Mouse (Mus musculus): ENCODE measurements around the gene Tnfrsf19.

The Tnfrsf19 gene

GRCm38 (mm10) chr14:61020968-61021367 lies 25.3 kb downstream of the Tnfrsf19 start:
- no peak for DNase-seq (ENCODE audit: low spot score)

GRCm38 (mm10) chr14:61019880-61020279 lies 26.4 kb downstream of the Tnfrsf19 start:
- DNase-seq (ENCODE audit: low spot score) = no peak

- DNase-seq (ENCODE audit: low spot score) = no peak
Measured at GRCm38 (mm10) chr14:61014544-61014943, 31.7 kb downstream of the Tnfrsf19 start.

GRCm38 (mm10) chr14:61012397-61012931 lies 33.8 kb downstream of the Tnfrsf19 start:
- DNase-seq (ENCODE audit: low spot score) = peak; percentile 96

- no peak for DNase-seq (ENCODE audit: low spot score)
Measured at GRCm38 (mm10) chr14:61011621-61012174, 34.6 kb downstream of the Tnfrsf19 start.

GRCm38 (mm10) chr14:61005127-61005837 lies 41.0 kb downstream of the Tnfrsf19 start:
- DNase-seq (ENCODE audit: low spot score) = peak; percentile 73

GRCm38 (mm10) chr14:61003676-61004075 lies 42.6 kb downstream of the Tnfrsf19 start:
- DNase-seq (ENCODE audit: low spot score) = no peak

- DNase-seq (ENCODE audit: low spot score) = no peak
Measured at GRCm38 (mm10) chr14:61000072-61000471, 46.2 kb downstream of the Tnfrsf19 start.

GRCm38 (mm10) chr14:60996556-60996955 lies 49.7 kb downstream of the Tnfrsf19 start:
- DNase-seq (ENCODE audit: low spot score) = peak; percentile 58

- no peak for DNase-seq (ENCODE audit: low spot score)
Measured at GRCm38 (mm10) chr14:60993506-60993905, 52.8 kb downstream of the Tnfrsf19 start.

- DNase-seq (ENCODE audit: low spot score) = no peak
Measured at GRCm38 (mm10) chr14:60993092-60993491, 53.2 kb downstream of the Tnfrsf19 start.

GRCm38 (mm10) chr14:60992144-60992543 lies 54.1 kb downstream of the Tnfrsf19 start:
- DNase-seq (ENCODE audit: low spot score) = no peak

GRCm38 (mm10) chr14:60988228-60988627 lies 58.1 kb downstream of the Tnfrsf19 start:
- DNase-seq (ENCODE audit: low spot score) = no peak

- DNase-seq (ENCODE audit: low spot score) = no peak
Measured at GRCm38 (mm10) chr14:60986926-60987325, 59.4 kb downstream of the Tnfrsf19 start.

GRCm38 (mm10) chr14:60985077-60985476 lies 61.2 kb downstream of the Tnfrsf19 start:
- DNase-seq (ENCODE audit: low spot score) = peak; percentile 64

- DNase-seq (ENCODE audit: low spot score) = no peak
Measured at GRCm38 (mm10) chr14:60984266-60984665, 62.0 kb downstream of the Tnfrsf19 start.

- DNase-seq (ENCODE audit: low spot score) = no peak
Measured at GRCm38 (mm10) chr14:60982126-60982525, 64.2 kb downstream of the Tnfrsf19 start.

- no peak for DNase-seq (ENCODE audit: low spot score)
Measured at GRCm38 (mm10) chr14:60980244-60980887, 65.9 kb downstream of the Tnfrsf19 start.

- DNase-seq (ENCODE audit: low spot score) = peak; percentile 39
Measured at GRCm38 (mm10) chr14:60978129-60978528, 68.2 kb downstream of the Tnfrsf19 start.

- DNase-seq (ENCODE audit: low spot score) = no peak
Measured at GRCm38 (mm10) chr14:60976231-60976630, 70.1 kb downstream of the Tnfrsf19 start.

GRCm38 (mm10) chr14:60975736-60976135 lies 70.6 kb downstream of the Tnfrsf19 start:
- DNase-seq (ENCODE audit: low spot score) = no peak

GRCm38 (mm10) chr14:60970961-60971360 lies 75.3 kb downstream of the Tnfrsf19 start:
- DNase-seq (ENCODE audit: low spot score) = no peak

- no peak for DNase-seq (ENCODE audit: low spot score)
Measured at GRCm38 (mm10) chr14:60966061-60966460, 80.2 kb downstream of the Tnfrsf19 start.

All from embryo, embryonic 10 days (tissue).